In genomic region chr9:111080801-111081200, GRCm38 (mm10) we compare ENCODE assay signal across 24 mouse cellular contexts. TPM values are rescaled to one million over a fixed set of nuclear protein-coding genes. Genes with fewer than 3 reads are reported as not detected.
DNase-seq lines count a peak whose midpoint lies in the region; ATAC-seq and TF ChIP-seq lines count a peak whose summit lies in the region.
"Had no signal": no experiment of that assay in that cellular context is flagged by ENCODE, and none has a peak within 500 bp of the region (broad histone marks: within the 10 kb centered on the region; RNA-seq: fewer than 3 reads in every experiment).

No protein-coding gene starts in this region.

- H3K36me3 ChIP-seq in liver, postnatal 0 days (replicated peaks; ENCODE audit: insufficient read depth, low read length): no peaks in the 10 kb centered on the region
- H3K36me3 ChIP-seq: embryonic facial prominence, embryonic 12.5 days; embryonic facial prominence, embryonic 15.5 days; heart, embryonic 10.5 days; heart, embryonic 13.5 days; hindbrain, embryonic 12.5 days; hindbrain, embryonic 15.5 days had no signal

- no peak overlapping the region for H3K4me2 ChIP-seq in liver, postnatal 0 days (ENCODE audit: low read depth, low read length)
- H3K4me2 ChIP-seq: embryonic facial prominence, embryonic 12.5 days; embryonic facial prominence, embryonic 15.5 days; heart, embryonic 13.5 days; hindbrain, embryonic 12.5 days; hindbrain, embryonic 15.5 days had no signal

- TF ChIP-seq CTCF in liver, postnatal 0 days (IDR thresholded peaks at IDR 0.05; ENCODE audit: low read depth): no peak

- H3K4me3 ChIP-seq in liver, postnatal 0 days (ENCODE audit: low read depth, low read length): no peak overlapping the region
- H3K4me3 ChIP-seq: embryonic facial prominence, embryonic 12.5 days; embryonic facial prominence, embryonic 15.5 days; heart, adult 2 months; heart, embryonic 10.5 days; heart, embryonic 13.5 days; hindbrain, embryonic 12.5 days; hindbrain, embryonic 15.5 days had no signal

- WGBS in liver, postnatal 0 days (ENCODE audit: insufficient replicate concordance): 63% methylated on average over 8 of the region's 8 CpGs

- no peaks in the 10 kb centered on the region for H3K4me1 ChIP-seq in liver, postnatal 0 days (ENCODE audit: insufficient read depth)
- H3K4me1 ChIP-seq: embryonic facial prominence, embryonic 12.5 days; embryonic facial prominence, embryonic 15.5 days; hindbrain, embryonic 12.5 days; hindbrain, embryonic 15.5 days had no signal

- no peak overlapping the region for H3K27ac ChIP-seq in liver, postnatal 0 days (ENCODE audit: low read depth)
- H3K27ac ChIP-seq: embryonic facial prominence, embryonic 12.5 days; embryonic facial prominence, embryonic 15.5 days; heart, adult 2 months; heart, embryonic 10.5 days; heart, embryonic 13.5 days; hindbrain, embryonic 12.5 days; hindbrain, embryonic 15.5 days had no signal

- no peaks in the 10 kb centered on the region for H3K27me3 ChIP-seq in liver, postnatal 0 days (ENCODE audit: insufficient read depth, low read length)
- H3K27me3 ChIP-seq: embryonic facial prominence, embryonic 12.5 days; embryonic facial prominence, embryonic 15.5 days; heart, embryonic 13.5 days; hindbrain, embryonic 15.5 days had no signal

- intact Hi-C loops in heart, postnatal 36 days (cut with DNase I): no loop called here

- DNase-seq in liver, postnatal 0 days: no peak
- no peak for DNase-seq in liver
- no peak for DNase-seq in frontal cortex, adult 2 months (ENCODE audit: extremely low spot score in 1 of 2, low spot score in 1 of 2)
- DNase-seq in heart, postnatal 36 days: no peak
- DNase-seq: adrenal gland, adult 8-10 months; adrenal gland, postnatal 25 days; cerebellum, adult 18-20 months; cerebellum, adult 9-10 months; cerebellum, postnatal 14 days; forebrain, postnatal 0 days; gastrocnemius, postnatal 25 days; heart, adult 2 months had no signal

- TF ChIP-seq EP300 in liver, postnatal 0 days (IDR thresholded peaks at IDR 0.05; ENCODE audit: low read depth): no peak

- 0 out of 2 replicates have a peak, but pooled peaks have one; percentile 8 for ATAC-seq in liver, postnatal 0 days
- peak; percentile 77 for ATAC-seq in common myeloid progenitor, adult 5-6 weeks (replicated peaks; ENCODE audit: low read depth, poor library complexity, severe bottlenecking)
- ATAC-seq in megakaryocyte, adult 5-6 weeks (ENCODE audit: poor library complexity, severe bottlenecking): peak; percentile 90
- peak; percentile 45; the same call in 1 of the 2 replicates for ATAC-seq in monocyte, adult 5-6 weeks (replicated peaks; ENCODE audit: insufficient number of reproducible peaks, low FRiP score, low TSS enrichment, poor library complexity, severe bottlenecking)
- ATAC-seq: CD4-positive, CD25-positive, alpha-beta regulatory T cell, adult 4 months; forebrain, embryonic 14.5 days; forebrain, postnatal 0 days had no signal

- H3K9ac ChIP-seq in liver, postnatal 0 days (replicated peaks): no peak overlapping the region
- H3K9ac ChIP-seq: embryonic facial prominence, embryonic 12.5 days; embryonic facial prominence, embryonic 15.5 days; forebrain, postnatal 0 days; heart, embryonic 13.5 days; hindbrain, embryonic 12.5 days; hindbrain, embryonic 15.5 days had no signal

- no peaks in the 10 kb centered on the region for H3K9me3 ChIP-seq in liver, postnatal 0 days (ENCODE audit: low read length)
- H3K9me3 ChIP-seq: embryonic facial prominence, embryonic 12.5 days; embryonic facial prominence, embryonic 15.5 days; heart, embryonic 10.5 days; hindbrain, embryonic 12.5 days; hindbrain, embryonic 15.5 days had no signal

RNA-seq across cellular contexts. Expression of gene Ccrl2, which starts 23.5 kb away (rescaled TPM):
- 7.4 and 8.4 TPM in 2 replicates for polyA plus RNA-seq in liver, postnatal 0 days (2015; fragmentation: Nextera tagmentation; extraction: Ambion mirVana)
- 9.6 and 10.5 TPM in 2 replicates for total RNA-seq in common myeloid progenitor, adult 5-6 weeks (2017)
- 3.7 and 8.9 TPM in 2 replicates for total RNA-seq in megakaryocyte, adult 5-6 weeks (2015)
- total RNA-seq in megakaryocyte, adult 5-6 weeks (2017): 4.3 and 11.1 TPM in 2 replicates
- 45.5 to 87.2 TPM (median 46.4 TPM) in 3 replicates for total RNA-seq in monocyte, adult 5-6 weeks (2017)
- polyA plus RNA-seq in frontal cortex, adult 2 months (2012; rRNA removed): 1.5 and 1.6 TPM in 2 replicates
- 10 to 100 TPM; 14.3 to 21.1 TPM for total RNA-seq in heart, postnatal 36 days (2021)
- polyA plus RNA-seq: C2C12 had no signal

RNA-seq across cellular contexts. Expression of gene Lrrfip2, which starts 36.6 kb away (rescaled TPM):
- 18.4 and 18.5 TPM in 2 replicates for polyA plus RNA-seq in liver, postnatal 0 days (2015; fragmentation: Nextera tagmentation; extraction: Ambion mirVana)
- total RNA-seq in common myeloid progenitor, adult 5-6 weeks (2017): 70.2 and 77.5 TPM in 2 replicates
- 77.9 and 85.2 TPM in 2 replicates for total RNA-seq in megakaryocyte, adult 5-6 weeks (2015)
- total RNA-seq in megakaryocyte, adult 5-6 weeks (2017): 137 and 138 TPM in 2 replicates
- total RNA-seq in monocyte, adult 5-6 weeks (2017): 154 to 232 TPM (median 168 TPM) in 3 replicates
- 45.6 and 52.0 TPM in 2 replicates for polyA plus RNA-seq in frontal cortex, adult 2 months (2012; rRNA removed)
- 10 to 100 TPM; 93.5 to 97.6 TPM for total RNA-seq in heart, postnatal 36 days (2021)

Comparison
In these comparisons a context has a peak if more than half of its experiments do, and no peak if none do; other contexts are left out.
1. ATAC-seq: peak in every context shown above with its lines; median percentile 90 in megakaryocyte, adult 5-6 weeks; 77 in common myeloid progenitor, adult 5-6 weeks; 45 in monocyte, adult 5-6 weeks; 8 in liver, postnatal 0 days.